Mouse (Mus musculus): ENCODE measurements around the gene Pgm2l1. TPM values are rescaled to one million over a fixed set of nuclear protein-coding genes. Genes with fewer than 3 reads are reported as not detected.

Gene Pgm2l1
- total and polyA plus RNA-seq, 2 experiments from 2014 or later = 30.3 to 135 TPM

- Histone ChIP-seq H3K4me3 (ENCODE audit: low read depth, low read length) (no peak overlapping the region), H3K9me3 (ENCODE audit: low read length) (no peaks in the 10 kb centered on the region), H3K4me1 (ENCODE audit: insufficient read depth) (no peaks in the 10 kb centered on the region), H3K27ac (ENCODE audit: low read depth, low read length) (no peak overlapping the region), H3K9ac (no peak overlapping the region), H3K4me2 (ENCODE audit: low read depth) (no peak overlapping the region), H3K27me3 (ENCODE audit: insufficient read depth, low read length) (no peaks in the 10 kb centered on the region), H3K36me3 (ENCODE audit: insufficient read depth) (peaks cover 26% of the 10 kb centered on the region)
- 95% methylated on average over 8 of the region's 8 CpGs for WGBS
- TF ChIP-seq CTCF (IDR thresholded peaks at IDR 0.05; ENCODE audit: low read depth) = no peak
- no peak for DNase-seq
- ATAC-seq = no peak
Observed at GRCm38 (mm10) chr7:100272369-100272768, 45.2 kb downstream of the Pgm2l1 start.

GRCm38 (mm10) chr7:100274507-100274906 is 47.3 kb downstream of the Pgm2l1 start:
- H3K27ac ChIP-seq (ENCODE audit: low read depth, low read length) = no peak overlapping the region
- DNase-seq (no peak), ATAC-seq (no peak)
- H3K27me3 ChIP-seq (ENCODE audit: insufficient read depth, low read length) = no peaks in the 10 kb centered on the region
- WGBS = 86% methylated on average over 6 of the region's 6 CpGs
- H3K36me3 ChIP-seq (ENCODE audit: insufficient read depth) = peaks cover 11% of the 10 kb centered on the region; the same call in 1 of the 2 replicates
- TF ChIP-seq CTCF (IDR thresholded peaks at IDR 0.05; ENCODE audit: low read depth) = no peak
- no peaks in the 10 kb centered on the region for H3K4me1 ChIP-seq (ENCODE audit: insufficient read depth)
- no peak overlapping the region for H3K4me3 ChIP-seq (ENCODE audit: low read depth, low read length)
- no peaks in the 10 kb centered on the region for H3K9me3 ChIP-seq (ENCODE audit: low read length)
- H3K4me2 ChIP-seq (ENCODE audit: low read depth) = no peak overlapping the region
- no peak overlapping the region for H3K9ac ChIP-seq

- no peak overlapping the region for H3K4me2 ChIP-seq (ENCODE audit: low read depth)
- no peaks in the 10 kb centered on the region for H3K9me3 ChIP-seq (ENCODE audit: low read length)
- WGBS = 48% methylated on average over 2 of the region's 2 CpGs
- H3K4me1 ChIP-seq (ENCODE audit: insufficient read depth) = no peaks in the 10 kb centered on the region
- no peaks in the 10 kb centered on the region for H3K27me3 ChIP-seq (ENCODE audit: insufficient read depth, low read length)
- ATAC-seq (no peak), DNase-seq (peak; percentile 43)
- no peak overlapping the region for H3K4me3 ChIP-seq (ENCODE audit: low read depth, low read length)
- H3K27ac ChIP-seq (ENCODE audit: low read depth, low read length) = no peak overlapping the region
- H3K36me3 ChIP-seq (ENCODE audit: insufficient read depth) = peaks cover 7% of the 10 kb centered on the region; the same call in 1 of the 2 replicates
- H3K9ac ChIP-seq = no peak overlapping the region
- TF ChIP-seq CTCF (IDR thresholded peaks at IDR 0.05; ENCODE audit: low read depth) = peak; percentile 67
Observed at GRCm38 (mm10) chr7:100276397-100276796, 49.2 kb downstream of the Pgm2l1 start.

DNA sequence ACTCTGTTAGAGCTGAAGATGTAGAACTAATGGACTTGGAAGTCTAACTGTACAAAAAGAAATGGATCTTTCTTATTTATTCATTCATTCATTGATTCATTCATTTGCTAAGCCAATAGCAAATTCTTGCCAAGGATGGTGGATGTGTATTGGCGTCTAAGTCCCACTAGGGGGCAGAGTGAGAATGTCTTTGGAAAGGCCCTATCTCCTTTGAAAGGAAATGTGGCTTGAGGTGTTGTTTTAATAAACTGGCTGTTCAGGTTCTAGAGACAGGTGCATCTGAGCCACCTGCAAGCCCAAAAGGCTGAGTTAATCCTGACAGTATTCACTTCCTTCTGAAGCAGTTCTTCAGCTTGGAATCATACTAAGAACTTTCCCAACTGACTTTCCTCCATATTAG is 52.6 kb downstream of the Pgm2l1 start:
- no peaks in the 10 kb centered on the region for H3K9me3 ChIP-seq (ENCODE audit: low read length)
- H3K27ac ChIP-seq (ENCODE audit: low read depth, low read length) = no peak overlapping the region
- H3K4me3 ChIP-seq (ENCODE audit: low read depth, low read length) = no peak overlapping the region
- WGBS = 0% methylated on average over 1 of the region's 1 CpGs
- no peaks in the 10 kb centered on the region for H3K4me1 ChIP-seq (ENCODE audit: insufficient read depth)
- 0 out of 2 replicates have a peak, but pooled peaks cover 3% of the 10 kb centered on the region for H3K27me3 ChIP-seq (ENCODE audit: insufficient read depth, low read length)
- no peak overlapping the region for H3K9ac ChIP-seq
- peak; percentile 92 for TF ChIP-seq CTCF (IDR thresholded peaks at IDR 0.05; ENCODE audit: low read depth)
- no peaks in the 10 kb centered on the region for H3K36me3 ChIP-seq (ENCODE audit: insufficient read depth)
- ATAC-seq (no peak), DNase-seq (peak; percentile 87)
- no peak overlapping the region for H3K4me2 ChIP-seq (ENCODE audit: low read depth)

- WGBS = 50% methylated on average over 3 of the region's 3 CpGs
- H3K4me3 ChIP-seq (ENCODE audit: low read depth, low read length) = no peak overlapping the region
- no peak for TF ChIP-seq CTCF (IDR thresholded peaks at IDR 0.05; ENCODE audit: low read depth)
- no peaks in the 10 kb centered on the region for H3K4me1 ChIP-seq (ENCODE audit: insufficient read depth)
- no peaks in the 10 kb centered on the region for H3K36me3 ChIP-seq (ENCODE audit: insufficient read depth)
- no peak overlapping the region for H3K9ac ChIP-seq
- no peaks in the 10 kb centered on the region for H3K9me3 ChIP-seq (ENCODE audit: low read length)
- no peak for ATAC-seq
- no peak overlapping the region for H3K4me2 ChIP-seq (ENCODE audit: low read depth)
- peaks cover 10% of the 10 kb centered on the region; the same call in 1 of the 2 replicates for H3K27me3 ChIP-seq (ENCODE audit: insufficient read depth, low read length)
- no peak overlapping the region for H3K27ac ChIP-seq (ENCODE audit: low read depth, low read length)
- DNase-seq = no peak
Observed at GRCm38 (mm10) chr7:100281596-100281995, 54.4 kb downstream of the Pgm2l1 start.

- DNase-seq (peak; percentile 35), ATAC-seq (peak; percentile 38; the same call in 1 of the 2 replicates)
- Histone ChIP-seq H3K4me2 (ENCODE audit: low read depth) (no peak overlapping the region), H3K27me3 (ENCODE audit: insufficient read depth, low read length) (peaks cover 10% of the 10 kb centered on the region; the same call in 1 of the 2 replicates), H3K9me3 (ENCODE audit: low read length) (no peaks in the 10 kb centered on the region), H3K4me1 (ENCODE audit: insufficient read depth) (no peaks in the 10 kb centered on the region), H3K4me3 (ENCODE audit: low read depth, low read length) (no peak overlapping the region), H3K27ac (ENCODE audit: low read depth, low read length) (0 out of 2 replicates have a peak overlapping the region, but pooled peaks have one; percentile 3), H3K36me3 (ENCODE audit: insufficient read depth) (no peaks in the 10 kb centered on the region), H3K9ac (no peak overlapping the region)
- no peak for TF ChIP-seq CTCF (IDR thresholded peaks at IDR 0.05; ENCODE audit: low read depth)
- 16% methylated on average over 3 of the region's 3 CpGs for WGBS
Observed at GRCm38 (mm10) chr7:100283298-100283697, 56.1 kb downstream of the Pgm2l1 start.

DNA sequence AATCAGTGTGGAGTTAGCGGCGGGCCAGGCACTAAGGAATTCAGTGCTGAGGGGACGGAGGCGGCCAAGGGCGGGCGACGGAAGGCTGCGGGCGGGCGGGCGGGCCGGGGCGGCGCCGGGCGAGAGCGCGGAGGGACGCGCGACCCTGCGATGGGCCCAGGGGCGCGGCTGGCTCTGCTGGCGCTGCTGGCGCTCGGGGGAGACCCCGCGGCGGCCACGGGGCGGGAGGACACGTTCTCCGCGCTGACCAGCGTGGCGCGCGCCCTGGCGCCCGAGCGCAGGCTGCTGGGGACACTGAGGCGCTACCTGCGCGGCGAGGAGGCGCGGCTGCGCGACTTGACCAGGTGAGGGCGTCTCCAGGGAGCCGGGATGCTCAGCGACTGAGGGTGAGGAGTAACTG is 58.2 kb downstream of the Pgm2l1 start, which contains the start of gene P4ha3:
Gene P4ha3, plus strand, starts transcription at position 138 of the 400 bp plus-strand sequence.
- H3K27me3 ChIP-seq (ENCODE audit: insufficient read depth, low read length) = peaks cover 10% of the 10 kb centered on the region; the same call in 1 of the 2 replicates
- no peaks in the 10 kb centered on the region for H3K4me1 ChIP-seq (ENCODE audit: insufficient read depth)
- H3K27ac ChIP-seq (ENCODE audit: low read depth, low read length) = no peak within 1 kb of the TSS
- H3K36me3 ChIP-seq (ENCODE audit: insufficient read depth) = no peaks in the 10 kb centered on the region
- H3K9me3 ChIP-seq (ENCODE audit: low read length) = no peaks in the 10 kb centered on the region
- under 1% methylated on average over 51 of the region's 53 CpGs for WGBS
- H3K4me3 ChIP-seq (ENCODE audit: low read depth, low read length) = peak within 1 kb of the TSS; percentile 46
- peak; percentile 46 for TF ChIP-seq CTCF (IDR thresholded peaks at IDR 0.05; ENCODE audit: low read depth)
- ATAC-seq (peak; percentile 50; the same call in 1 of the 2 replicates), DNase-seq (no peak)
- H3K4me2 ChIP-seq (ENCODE audit: low read depth) = peak within 1 kb of the TSS; percentile 98
- H3K9ac ChIP-seq = peak within 1 kb of the TSS; percentile 43

All from forebrain, postnatal 0 days (tissue).